21 mouse cellular contexts compared by ENCODE assay signal in genomic region chr1:174677211-174677610, GRCm38 (mm10).
A peak's percentile ranks its signal among the peaks of the same experiment; 100 is the strongest.
DNase-seq lines count a peak whose midpoint lies in the region; ATAC-seq lines count a peak whose summit lies in the region.
"Had no signal": no experiment of that assay in that cellular context is flagged by ENCODE, and none has a peak within 500 bp of the region (broad histone marks: within the 10 kb centered on the region; RNA-seq: fewer than 3 reads in every experiment).

No protein-coding gene starts in this region.

- peaks cover 14% of the 10 kb centered on the region; the same call in 1 of the 2 replicates for H3K27me3 ChIP-seq in embryonic facial prominence, embryonic 13.5 days
- H3K27me3 ChIP-seq in embryonic facial prominence, embryonic 10.5 days (replicated peaks; ENCODE audit: low read depth, poor library complexity, severe bottlenecking), result no peaks in the 10 kb centered on the region
- H3K27me3 ChIP-seq in lung, embryonic 15.5 days, result no peaks in the 10 kb centered on the region
- H3K27me3 ChIP-seq in neural tube, embryonic 13.5 days, result no peaks in the 10 kb centered on the region
- no peaks in the 10 kb centered on the region for H3K27me3 ChIP-seq in intestine, embryonic 15.5 days (replicated peaks)
- H3K27me3 ChIP-seq: forebrain, embryonic 12.5 days; heart, embryonic 12.5 days; Patski had no signal

- ATAC-seq in embryonic facial prominence, embryonic 13.5 days (ENCODE audit: insufficient number of reproducible peaks, insufficient read depth, low FRiP score, low TSS enrichment, low read depth), result no peak
- ATAC-seq in lung, embryonic 15.5 days (ENCODE audit: borderline replicate concordance, extremely low read depth, low FRiP score, low TSS enrichment), result peak; percentile 7; the same call in 1 of the 2 replicates
- ATAC-seq in neural tube, embryonic 13.5 days (ENCODE audit: low read depth), result no peak
- ATAC-seq in intestine, embryonic 15.5 days, result no peak
- ATAC-seq: activated CD4-positive, CD25-positive, alpha-beta regulatory T cell, adult 4 months; forebrain, embryonic 16.5 days; Patski had no signal

- H3K4me1 ChIP-seq in embryonic facial prominence, embryonic 13.5 days, result peaks cover 22% of the 10 kb centered on the region
- peaks cover 6% of the 10 kb centered on the region; the same call in 1 of the 2 replicates for H3K4me1 ChIP-seq in embryonic facial prominence, embryonic 10.5 days
- peaks cover 20% of the 10 kb centered on the region for H3K4me1 ChIP-seq in lung, embryonic 15.5 days
- H3K4me1 ChIP-seq in neural tube, embryonic 13.5 days (replicated peaks), result peaks cover 5% of the 10 kb centered on the region; the same call in 1 of the 2 replicates
- H3K4me1 ChIP-seq in intestine, embryonic 15.5 days (replicated peaks), result 0 out of 2 replicates have a peak, but pooled peaks cover 2% of the 10 kb centered on the region
- H3K4me1 ChIP-seq: forebrain, embryonic 12.5 days; heart, embryonic 12.5 days; hindbrain, embryonic 10.5 days had no signal

- no peaks in the 10 kb centered on the region for H3K36me3 ChIP-seq in embryonic facial prominence, embryonic 13.5 days
- H3K36me3 ChIP-seq in embryonic facial prominence, embryonic 10.5 days (replicated peaks), result no peaks in the 10 kb centered on the region
- H3K36me3 ChIP-seq in lung, embryonic 15.5 days, result no peaks in the 10 kb centered on the region
- no peaks in the 10 kb centered on the region for H3K36me3 ChIP-seq in neural tube, embryonic 13.5 days
- no peaks in the 10 kb centered on the region for H3K36me3 ChIP-seq in intestine, embryonic 15.5 days
- H3K36me3 ChIP-seq: forebrain, embryonic 12.5 days; heart, embryonic 12.5 days had no signal

- peak overlapping the region; percentile 24; the same call in 1 of the 2 replicates for H3K27ac ChIP-seq in embryonic facial prominence, embryonic 13.5 days
- no peak overlapping the region for H3K27ac ChIP-seq in embryonic facial prominence, embryonic 10.5 days (replicated peaks)
- peak overlapping the region; percentile 35; the same call in 1 of the 2 replicates for H3K27ac ChIP-seq in lung, embryonic 15.5 days
- no peak overlapping the region for H3K27ac ChIP-seq in neural tube, embryonic 13.5 days (replicated peaks)
- H3K27ac ChIP-seq in intestine, embryonic 15.5 days, result no peak overlapping the region
- H3K27ac ChIP-seq: forebrain, embryonic 12.5 days; gastrocnemius, adult 2 months; hindbrain, embryonic 10.5 days; hindbrain, embryonic 14.5 days had no signal

- H3K4me2 ChIP-seq in embryonic facial prominence, embryonic 13.5 days, result no peak overlapping the region
- H3K4me2 ChIP-seq in lung, embryonic 15.5 days, result no peak overlapping the region
- H3K4me2 ChIP-seq in neural tube, embryonic 13.5 days, result no peak overlapping the region
- H3K4me2 ChIP-seq in intestine, embryonic 15.5 days (replicated peaks), result no peak overlapping the region
- H3K4me2 ChIP-seq: forebrain, embryonic 12.5 days; heart, embryonic 12.5 days; hindbrain, embryonic 14.5 days had no signal

- 31% methylated on average over 4 of the region's 4 CpGs for WGBS in embryonic facial prominence, embryonic 13.5 days
- 61% methylated on average over 4 of the region's 4 CpGs for WGBS in embryonic facial prominence, embryonic 10.5 days
- WGBS in lung, embryonic 15.5 days, result 12% methylated on average over 4 of the region's 4 CpGs
- WGBS in neural tube, embryonic 13.5 days, result 52% methylated on average over 4 of the region's 4 CpGs
- WGBS in intestine, embryonic 15.5 days, result 34% methylated on average over 4 of the region's 4 CpGs

- H3K9ac ChIP-seq in embryonic facial prominence, embryonic 13.5 days, result no peak overlapping the region
- H3K9ac ChIP-seq in lung, embryonic 15.5 days, result no peak overlapping the region
- 0 out of 2 replicates have a peak overlapping the region, but pooled peaks have one; percentile 18 for H3K9ac ChIP-seq in neural tube, embryonic 13.5 days
- H3K9ac ChIP-seq in intestine, embryonic 15.5 days, result no peak overlapping the region
- H3K9ac ChIP-seq: forebrain, embryonic 12.5 days; heart, embryonic 12.5 days; hindbrain, embryonic 14.5 days had no signal

- DNase-seq in embryonic facial prominence, embryonic 10.5 days (ENCODE audit: low spot score), result no peak
- no peak for DNase-seq in lung, postnatal 25 days (ENCODE audit: low spot score)
- DNase-seq in 3T3-L1 (ENCODE audit: low read depth, low spot score), result peak; percentile 29
- DNase-seq in embryo, embryonic 11 days, result no peak
- DNase-seq: adrenal gland, postnatal 14 days; cerebellum, adult 11-12 months; cerebellum, adult 9-10 months; cerebellum, postnatal 25 days; gastrocnemius, adult 2 months; gastrocnemius, postnatal 25 days had no signal

- H3K4me3 ChIP-seq in embryonic facial prominence, embryonic 13.5 days, result no peak overlapping the region
- no peak overlapping the region for H3K4me3 ChIP-seq in embryonic facial prominence, embryonic 10.5 days
- H3K4me3 ChIP-seq in lung, embryonic 15.5 days, result no peak overlapping the region
- H3K4me3 ChIP-seq in neural tube, embryonic 13.5 days, result no peak overlapping the region
- H3K4me3 ChIP-seq in intestine, embryonic 15.5 days (replicated peaks), result no peak overlapping the region
- H3K4me3 ChIP-seq: forebrain, embryonic 12.5 days; gastrocnemius, adult 2 months; heart, embryonic 12.5 days; hindbrain, embryonic 10.5 days had no signal

- H3K9me3 ChIP-seq in embryonic facial prominence, embryonic 13.5 days, result no peaks in the 10 kb centered on the region
- H3K9me3 ChIP-seq in embryonic facial prominence, embryonic 10.5 days, result no peaks in the 10 kb centered on the region
- no peaks in the 10 kb centered on the region for H3K9me3 ChIP-seq in lung, embryonic 15.5 days
- H3K9me3 ChIP-seq in neural tube, embryonic 13.5 days, result no peaks in the 10 kb centered on the region
- no peaks in the 10 kb centered on the region for H3K9me3 ChIP-seq in intestine, embryonic 15.5 days
- H3K9me3 ChIP-seq: forebrain, embryonic 12.5 days; heart, embryonic 12.5 days; hindbrain, embryonic 10.5 days had no signal

Comparison
In these comparisons a context has a peak if more than half of its experiments do, and no peak if none do; other contexts are left out.
1. H3K27ac ChIP-seq: peak in embryonic facial prominence, embryonic 13.5 days (single experiment) and lung, embryonic 15.5 days (single experiment); none in embryonic facial prominence, embryonic 10.5 days (single experiment), neural tube, embryonic 13.5 days (single experiment) and intestine, embryonic 15.5 days (single experiment).